Mouse (Mus musculus) forebrain, embryonic 13.5 days (tissue): ENCODE data around the gene Abhd17b. TPM values are rescaled to one million over a fixed set of nuclear protein-coding genes. Genes with fewer than 3 reads are reported as not detected.

Experiments
- ATAC-seq: fragments of 200-750 bp; cut with Nextera tagmentation; 2 replicates; pipeline ENCODE4 v1.8.0; 2017
- H3K27ac ChIP-seq: fragments of 300-500 bp; sonication (generic); 2 replicates; pipeline ENCODE4 v1.5.1; 2015; ENCODE audit warnings: inconsistent platforms, mild to moderate bottlenecking, moderate library complexity
- H3K27me3 ChIP-seq: fragments of 300-500 bp; sonication (generic); 2 replicates; pipeline ENCODE4 v1.6.1; 2015; ENCODE audit warnings: mild to moderate bottlenecking, inconsistent platforms
- H3K36me3 ChIP-seq: fragments of 300-500 bp; sonication (generic); 2 replicates; pipeline ENCODE4 v1.6.1; 2015; ENCODE audit warnings: mild to moderate bottlenecking, inconsistent platforms; ENCODE audit not compliant: poor library complexity, severe bottlenecking
- H3K4me1 ChIP-seq: fragments of 300-500 bp; sonication (generic); 2 replicates; pipeline ENCODE4 v1.6.1; 2015; ENCODE audit warnings: inconsistent platforms
- H3K4me2 ChIP-seq: fragments of 300-500 bp; sonication (generic); 2 replicates; pipeline ENCODE4 v1.6.1; 2015; ENCODE audit warnings: inconsistent platforms, mild to moderate bottlenecking, moderate library complexity
- H3K4me3 ChIP-seq: fragments of 300-500 bp; sonication (generic); 2 replicates; pipeline ENCODE4 v1.5.1; 2015; ENCODE audit warnings: mild to moderate bottlenecking, inconsistent platforms
- H3K9ac ChIP-seq: fragments of 300-500 bp; sonication (generic); 2 replicates; pipeline ENCODE4 v1.6.1; 2015; ENCODE audit warnings: mild to moderate bottlenecking, inconsistent platforms
- H3K9me3 ChIP-seq: fragments of 300-500 bp; sonication (generic); replicated peaks from 2 replicates; pipeline ENCODE4 v1.6.1; 2016; ENCODE audit warnings: inconsistent platforms
- WGBS: fragments of 180-500 bp; shearing (Covaris S2); methylation state at CpG from one replicate; pipeline ENCODE4 v1.1.7; 2015; 5-methylcytosine and 5-hydroxymethylcytosine counted together
- polyA plus RNA-seq: library from polyadenylated mRNA; unstranded; fragments of >200 nt; fragmentation: Nextera tagmentation; extraction: Ambion mirVana; gene quantifications from 2 replicates; pipeline ENCODE4 v1.2.1, GENCODE M21; 2015

The Abhd17b gene
- polyA plus RNA-seq, 1 experiment from 2014 or later: 40.0 TPM

DNA sequence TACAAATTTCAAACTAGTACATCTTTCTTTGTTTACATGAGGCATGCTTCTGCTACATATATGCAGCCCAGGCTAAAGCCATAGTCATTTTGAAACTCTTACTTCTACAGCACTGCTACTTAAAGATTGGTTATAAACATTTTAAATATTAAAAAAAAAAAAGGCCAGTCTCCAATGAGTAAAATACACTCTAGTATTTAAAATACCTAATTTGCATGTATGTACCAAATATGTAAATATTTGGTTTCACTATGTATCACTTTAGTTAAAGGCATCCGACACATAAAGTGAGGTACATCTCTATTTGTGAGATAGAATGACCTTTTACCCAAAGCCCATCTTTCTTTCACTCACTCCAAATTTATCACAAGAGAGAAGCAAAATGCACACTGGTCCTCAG, 24.0 kb upstream of the Abhd17b start:
- H3K4me1 ChIP-seq: peaks cover 6% of the 10 kb centered on the region; the same call in 1 of the 2 replicates
- H3K27ac ChIP-seq: no peak overlapping the region
- H3K9ac ChIP-seq: no peak overlapping the region
- no peak overlapping the region for H3K4me2 ChIP-seq
- no peaks in the 10 kb centered on the region for H3K36me3 ChIP-seq
- ATAC-seq: no peak
- H3K4me3 ChIP-seq: no peak overlapping the region
- 98% methylated on average over 1 of the region's 1 CpGs for WGBS
- no peaks in the 10 kb centered on the region for H3K9me3 ChIP-seq
- H3K27me3 ChIP-seq: no peaks in the 10 kb centered on the region

DNA sequence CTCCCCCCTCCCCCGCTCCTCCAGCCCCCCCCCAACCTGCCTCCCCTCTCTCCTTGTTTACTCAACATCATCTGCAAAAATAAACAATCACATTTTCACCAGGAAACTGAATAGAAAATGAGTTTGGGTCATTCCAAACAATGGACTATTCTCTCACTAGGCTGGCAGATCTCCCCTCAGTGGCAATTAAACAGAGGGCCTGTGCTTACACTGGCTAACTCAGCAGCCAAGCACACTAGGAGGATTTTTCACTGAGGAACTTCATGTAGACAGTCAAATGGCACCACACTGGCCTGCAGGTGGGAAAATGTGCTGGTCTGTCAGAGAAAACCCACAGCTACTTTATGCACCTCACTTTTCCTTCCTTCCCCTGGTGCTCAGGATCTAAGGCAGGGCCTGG, 23.5 kb upstream of the Abhd17b start:
- H3K4me3 ChIP-seq: no peak overlapping the region

DNA sequence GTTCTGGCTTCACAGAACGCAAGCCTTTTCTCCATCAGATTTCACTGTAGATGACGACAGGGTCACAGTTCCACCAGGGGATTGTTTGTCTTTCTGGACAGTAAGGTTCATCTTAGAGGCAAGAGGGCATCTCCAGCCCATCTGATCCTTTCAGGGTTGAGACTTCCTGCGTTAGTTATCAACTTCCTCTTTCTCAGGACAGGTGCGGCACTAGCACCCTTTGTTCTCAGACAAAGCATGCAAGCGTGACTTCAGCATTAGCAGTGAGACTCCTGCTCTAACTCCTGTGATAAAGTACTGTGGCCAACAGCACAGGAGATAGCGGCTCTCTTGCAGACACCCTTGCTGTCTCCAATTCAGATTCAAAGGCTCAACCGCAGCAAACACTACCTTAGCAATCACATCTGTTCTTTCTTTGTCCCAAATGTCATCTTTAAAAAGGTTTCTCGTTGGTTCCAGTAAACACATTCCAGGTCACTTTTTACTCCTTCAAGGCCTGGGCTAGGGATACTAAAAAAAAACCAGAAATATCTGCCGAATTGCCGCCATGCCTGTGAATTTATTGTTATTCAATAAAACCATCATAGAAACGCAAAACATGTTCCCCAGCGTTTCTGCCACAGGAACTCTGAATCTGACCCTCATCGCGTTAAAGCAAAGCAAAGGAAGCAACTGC, 22.2 kb upstream of the Abhd17b start:
- 74% methylated on average over 14 of the region's 14 CpGs for whole genome bisulfite sequencing
- H3K27me3 ChIP-seq: no peaks in the 10 kb centered on the region
- H3K4me3 ChIP-seq: no peak overlapping the region
- ATAC-seq: no peak
- H3K9me3 ChIP-seq: no peaks in the 10 kb centered on the region
- H3K4me1 ChIP-seq: peaks cover 6% of the 10 kb centered on the region; the same call in 1 of the 2 replicates
- no peak overlapping the region for H3K9ac ChIP-seq
- H3K27ac ChIP-seq: no peak overlapping the region
- no peaks in the 10 kb centered on the region for H3K36me3 ChIP-seq
- no peak overlapping the region for H3K4me2 ChIP-seq

More for the DNA sequence above, 23.5 kb upstream of the Abhd17b start:
- Histone ChIP-seq H3K9me3 (no peaks in the 10 kb centered on the region), H3K27me3 (no peaks in the 10 kb centered on the region), H3K9ac (no peak overlapping the region), H3K36me3 (no peaks in the 10 kb centered on the region), H3K4me2 (no peak overlapping the region), H3K27ac (no peak overlapping the region), H3K4me1 (peaks cover 6% of the 10 kb centered on the region; the same call in 1 of the 2 replicates)
- ATAC-seq: no peak
- WGBS: no CpG with 5 or more reads among the region's 1 CpGs

DNA sequence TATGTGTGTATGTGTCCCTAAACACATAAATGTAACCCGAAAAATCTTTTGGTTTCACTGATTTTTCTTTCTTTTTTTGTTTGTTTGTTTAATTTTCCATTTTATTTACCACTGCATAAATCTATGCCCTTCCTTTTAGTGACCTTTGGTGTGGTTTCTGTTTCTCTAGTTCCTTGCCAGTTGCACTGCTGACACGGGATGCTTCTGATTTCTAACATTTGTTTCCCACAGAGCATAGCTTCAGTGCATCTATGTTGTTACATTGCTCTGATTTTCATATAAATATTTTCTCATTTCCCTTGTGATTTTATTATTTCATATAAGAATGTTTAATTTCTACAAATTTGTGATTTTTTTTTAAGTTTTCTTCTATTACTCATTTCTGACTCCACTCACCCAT, 17.6 kb upstream of the Abhd17b start:
- Histone ChIP-seq H3K27ac (no peak overlapping the region), H3K36me3 (no peaks in the 10 kb centered on the region), H3K4me1 (no peaks in the 10 kb centered on the region), H3K27me3 (no peaks in the 10 kb centered on the region), H3K9ac (no peak overlapping the region), H3K9me3 (no peaks in the 10 kb centered on the region), H3K4me2 (no peak overlapping the region), H3K4me3 (no peak overlapping the region)
- no peak for ATAC-seq
- 93% methylated on average over 2 of the region's 2 CpGs for WGBS

DNA sequence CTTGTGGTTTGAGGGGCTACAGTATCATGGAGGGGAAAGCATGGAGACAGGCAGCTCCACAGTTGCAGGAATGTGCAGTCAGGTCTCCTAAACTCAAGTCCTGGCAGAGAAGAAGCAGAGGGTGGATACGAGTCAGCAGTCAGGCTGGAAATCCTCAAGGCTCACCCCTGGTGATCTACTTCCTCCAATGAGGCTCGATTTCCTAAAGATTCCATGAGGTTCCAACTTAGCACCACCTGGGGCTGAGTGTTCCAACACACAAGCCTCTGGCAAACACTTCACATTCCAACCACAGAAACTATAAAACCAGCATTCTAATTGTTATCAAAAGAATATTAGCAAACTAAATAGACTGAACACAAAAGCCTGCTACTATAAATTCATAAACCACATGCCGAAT, 16.1 kb upstream of the Abhd17b start:
- Histone ChIP-seq H3K9ac (no peak overlapping the region), H3K36me3 (no peaks in the 10 kb centered on the region), H3K9me3 (no peaks in the 10 kb centered on the region), H3K4me2 (no peak overlapping the region), H3K27ac (no peak overlapping the region), H3K4me3 (no peak overlapping the region), H3K27me3 (no peaks in the 10 kb centered on the region), H3K4me1 (no peaks in the 10 kb centered on the region)
- no peak for ATAC-seq
- 97% methylated on average over 3 of the region's 3 CpGs for WGBS

DNA sequence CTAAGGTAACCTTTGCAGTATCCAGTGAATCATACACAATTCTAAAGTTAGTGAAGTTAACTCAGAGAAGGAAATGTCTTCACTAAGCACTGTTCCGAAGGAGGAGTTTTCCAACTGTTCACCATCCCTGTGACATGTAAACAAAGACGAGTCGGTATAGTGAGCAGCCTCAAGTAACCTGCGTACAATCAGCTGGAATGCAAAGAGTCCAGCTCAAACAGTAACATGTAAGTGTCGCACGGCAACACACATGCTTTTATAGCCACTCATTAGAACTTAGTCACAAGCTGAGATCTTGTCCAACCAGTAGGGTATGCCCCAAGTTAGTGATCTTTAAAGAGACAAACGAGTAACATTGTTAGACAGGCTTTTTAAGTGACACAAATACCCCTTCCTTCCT, 15.3 kb upstream of the Abhd17b start:
- Histone ChIP-seq H3K4me2 (no peak overlapping the region), H3K36me3 (no peaks in the 10 kb centered on the region), H3K9ac (no peak overlapping the region), H3K9me3 (no peaks in the 10 kb centered on the region), H3K4me1 (no peaks in the 10 kb centered on the region), H3K27me3 (no peaks in the 10 kb centered on the region), H3K4me3 (no peak overlapping the region), H3K27ac (no peak overlapping the region)
- no peak for ATAC-seq
- 83% methylated on average over 7 of the region's 7 CpGs for WGBS

DNA sequence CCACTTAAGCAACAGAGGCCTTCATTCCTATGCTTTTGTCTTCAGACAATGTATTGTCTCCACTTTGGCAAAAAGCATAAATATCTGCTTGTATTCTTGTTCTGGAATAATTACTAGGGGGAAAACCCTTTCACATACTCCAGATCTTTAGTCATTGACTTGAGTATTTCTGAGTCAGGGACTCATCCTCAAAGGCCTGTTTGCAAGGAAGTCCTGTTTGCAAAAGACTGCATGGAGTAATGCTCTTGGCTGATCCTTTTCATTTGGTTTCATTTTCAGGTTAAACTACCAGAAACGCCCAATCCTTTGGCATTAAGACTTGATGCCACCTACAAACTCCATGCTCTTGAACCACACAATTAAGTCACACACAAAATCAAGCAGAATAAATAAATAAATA, 9.1 kb upstream of the Abhd17b start:
- ATAC-seq: no peak
- Histone ChIP-seq H3K4me2 (no peak overlapping the region), H3K4me3 (no peak overlapping the region), H3K36me3 (no peaks in the 10 kb centered on the region), H3K9ac (no peak overlapping the region), H3K27ac (no peak overlapping the region), H3K4me1 (no peaks in the 10 kb centered on the region), H3K9me3 (no peaks in the 10 kb centered on the region), H3K27me3 (no peaks in the 10 kb centered on the region)
- 88% methylated on average over 1 of the region's 1 CpGs for WGBS

DNA sequence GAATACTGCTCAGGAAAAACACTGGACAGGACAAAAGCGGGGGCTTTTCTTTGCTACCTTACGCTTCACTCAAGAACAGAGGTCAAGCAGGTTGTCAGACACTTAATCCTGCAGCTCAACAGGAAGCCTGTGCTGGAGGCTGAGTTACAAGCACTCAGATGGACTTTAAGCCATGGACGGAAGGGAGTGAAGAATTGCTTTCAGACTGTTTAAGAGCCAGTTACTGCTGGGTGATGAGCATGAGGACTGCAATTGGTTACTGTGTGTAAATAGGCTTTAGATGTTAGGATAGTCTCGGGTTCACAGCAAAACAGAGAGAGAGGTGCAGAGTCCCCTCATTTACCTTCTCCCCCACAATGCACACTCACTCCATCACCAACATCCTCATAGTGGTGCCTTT, 7.7 kb upstream of the Abhd17b start:
- Histone ChIP-seq H3K36me3 (no peaks in the 10 kb centered on the region), H3K27me3 (no peaks in the 10 kb centered on the region), H3K4me3 (no peak overlapping the region), H3K4me1 (no peaks in the 10 kb centered on the region), H3K27ac (no peak overlapping the region), H3K9ac (no peak overlapping the region), H3K9me3 (no peaks in the 10 kb centered on the region), H3K4me2 (no peak overlapping the region)
- 70% methylated on average over 4 of the region's 4 CpGs for WGBS
- ATAC-seq: no peak

DNA sequence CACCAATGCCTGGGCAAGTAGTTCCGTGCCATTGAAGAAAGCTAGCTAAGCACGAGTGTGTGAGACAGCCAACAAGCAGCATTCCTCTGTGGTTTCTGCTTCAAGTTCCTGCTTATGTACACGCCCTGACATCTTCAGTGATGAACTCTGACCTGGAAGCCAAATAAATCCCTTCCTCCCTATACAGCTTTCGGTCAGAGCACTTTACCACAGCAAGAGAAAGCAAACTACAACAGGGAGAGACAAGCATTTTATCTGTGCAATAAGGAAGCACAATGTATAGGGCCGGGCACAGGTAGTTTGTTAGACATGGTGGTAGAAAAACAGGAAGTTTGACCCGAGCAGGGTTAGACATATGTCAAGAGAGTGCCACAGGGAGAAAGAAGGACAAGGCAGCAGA, 6.8 kb upstream of the Abhd17b start:
- H3K4me3 ChIP-seq: no peak overlapping the region
- no peak for ATAC-seq
- H3K36me3 ChIP-seq: no peaks in the 10 kb centered on the region
- H3K9me3 ChIP-seq: no peaks in the 10 kb centered on the region
- H3K27me3 ChIP-seq: no peaks in the 10 kb centered on the region
- WGBS: 89% methylated on average over 6 of the region's 6 CpGs
- peaks cover 6% of the 10 kb centered on the region; the same call in 1 of the 2 replicates for H3K4me1 ChIP-seq
- H3K4me2 ChIP-seq: no peak overlapping the region
- H3K27ac ChIP-seq: no peak overlapping the region
- H3K9ac ChIP-seq: no peak overlapping the region

DNA sequence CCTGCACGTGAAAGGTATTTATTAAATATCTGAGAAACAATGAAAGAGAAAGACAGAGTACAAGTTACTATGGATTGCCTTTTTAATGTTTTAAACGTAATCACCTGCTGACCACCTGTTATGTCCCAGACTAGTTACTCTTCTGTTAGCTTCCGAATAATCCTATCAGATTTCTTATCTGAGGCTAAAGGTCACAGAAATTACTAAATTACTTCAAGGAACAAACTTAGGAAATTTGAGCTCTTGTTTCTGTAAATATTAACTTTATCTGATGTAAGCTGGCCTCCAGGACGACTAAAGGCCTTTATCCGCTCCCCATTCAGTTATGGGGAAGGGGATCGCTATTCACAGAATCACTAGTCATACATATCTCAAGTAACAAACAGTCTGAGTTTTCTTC, 1.3 kb upstream of the Abhd17b start:
- no peaks in the 10 kb centered on the region for H3K9me3 ChIP-seq
- H3K27ac ChIP-seq: no peak overlapping the region
- H3K4me3 ChIP-seq: peak overlapping the region; percentile 81
- no peaks in the 10 kb centered on the region for H3K36me3 ChIP-seq
- peak overlapping the region; percentile 80 for H3K4me2 ChIP-seq
- peak overlapping the region; percentile 96 for H3K9ac ChIP-seq
- peaks cover 32% of the 10 kb centered on the region for H3K4me1 ChIP-seq
- no peaks in the 10 kb centered on the region for H3K27me3 ChIP-seq
- ATAC-seq: no peak
- 50% methylated on average over 6 of the region's 6 CpGs for WGBS

DNA sequence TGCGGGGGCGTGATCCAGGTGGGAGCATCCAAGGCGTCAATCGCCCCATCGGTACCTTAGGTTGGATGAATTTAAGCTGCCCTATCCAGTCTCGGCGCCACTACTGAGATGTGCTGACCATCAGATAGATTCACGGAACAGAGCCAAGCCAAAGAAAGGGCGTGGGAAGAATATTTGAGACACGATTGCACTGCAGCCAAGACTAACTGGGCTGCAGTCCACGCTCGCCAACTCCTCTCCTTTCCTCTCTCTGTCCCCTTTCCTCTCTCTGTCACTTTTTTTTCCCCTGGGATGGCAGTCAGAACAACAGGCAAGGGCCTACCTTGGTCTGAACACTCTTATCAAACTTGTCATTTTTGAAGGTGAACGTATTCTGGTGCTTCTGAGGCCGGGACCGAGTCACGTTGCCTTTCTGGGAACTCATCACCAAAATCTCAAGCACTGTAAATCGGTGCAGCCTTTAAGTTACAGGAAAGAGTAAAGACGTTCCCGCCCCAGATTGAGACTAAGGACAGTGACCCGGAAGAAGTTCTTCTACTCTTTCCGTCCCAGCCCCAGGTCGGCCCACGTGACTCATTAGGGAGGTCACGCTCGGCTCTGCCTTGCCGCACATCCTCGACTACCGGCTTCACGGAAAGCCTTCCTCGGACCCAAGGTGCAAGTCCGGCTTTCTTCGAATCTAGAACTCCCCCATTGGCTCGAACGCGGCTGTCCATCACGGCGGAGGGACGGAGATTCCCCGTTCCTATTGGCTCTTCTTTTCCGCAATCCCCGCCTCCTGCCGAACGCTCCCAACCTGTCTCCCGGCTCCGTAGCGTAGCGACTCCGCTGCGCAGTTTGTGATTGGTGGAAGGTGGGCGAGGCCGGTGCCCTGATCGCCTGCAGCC, 457 bp upstream of the Abhd17b start, which contains the start of gene 1110059E24Rik:
TSS of gene 1110059E24Rik (minus strand) at position 692 of the 887 bp plus-strand sequence.
- peak; percentile 98 for ATAC-seq
- H3K36me3 ChIP-seq: no peaks in the 10 kb centered on the region
- no peaks in the 10 kb centered on the region for H3K9me3 ChIP-seq
- 4% methylated on average over 52 of the region's 52 CpGs for WGBS
- H3K27ac ChIP-seq: peak within 1 kb of the TSS; percentile 99
- H3K9ac ChIP-seq: peak within 1 kb of the TSS; percentile 96
- H3K4me3 ChIP-seq: peak within 1 kb of the TSS; percentile 81
- peak within 1 kb of the TSS; percentile 80 for H3K4me2 ChIP-seq
- H3K27me3 ChIP-seq: no peaks in the 10 kb centered on the region
- H3K4me1 ChIP-seq: peaks cover 32% of the 10 kb centered on the region

DNA sequence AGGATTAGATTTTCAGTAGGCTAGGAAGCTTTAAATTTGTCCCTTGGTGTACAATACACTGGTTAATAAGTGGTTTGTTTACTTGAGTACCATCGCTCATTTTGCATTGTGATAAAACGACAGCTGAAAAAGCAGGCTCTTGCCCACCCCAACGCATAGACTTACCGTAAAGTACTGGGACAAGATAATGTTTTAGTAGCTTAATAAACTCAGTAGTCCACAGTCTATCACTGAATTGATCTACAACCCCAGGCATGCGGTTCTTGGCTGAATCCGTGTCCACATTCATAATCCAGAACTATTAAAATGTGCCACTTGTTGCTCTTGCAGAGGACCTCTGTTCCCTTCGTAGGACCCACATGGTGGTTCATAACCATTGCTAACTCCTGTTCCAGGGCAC, 1.8 kb downstream of the Abhd17b start:
- WGBS: 58% methylated on average over 7 of the region's 7 CpGs
- no peak for ATAC-seq
- peak overlapping the region; percentile 81 for H3K4me3 ChIP-seq
- no peaks in the 10 kb centered on the region for H3K36me3 ChIP-seq
- no peaks in the 10 kb centered on the region for H3K9me3 ChIP-seq
- peaks cover 32% of the 10 kb centered on the region for H3K4me1 ChIP-seq
- H3K27ac ChIP-seq: no peak overlapping the region
- H3K9ac ChIP-seq: peak overlapping the region; percentile 96
- peak overlapping the region; percentile 80 for H3K4me2 ChIP-seq
- H3K27me3 ChIP-seq: no peaks in the 10 kb centered on the region
